Mouse (Mus musculus) forebrain, embryonic 10.5 days (tissue): ENCODE measurements around the gene Antxr2. TPM values are rescaled to one million over a fixed set of nuclear protein-coding genes. Genes with fewer than 3 reads are reported as not detected.

Source experiments
- DNase-seq: peaks from one replicate; pipeline ENCODE4 v3.0.0-alpha.2; 2017; ENCODE audit warnings: low spot score; ENCODE audit errors: extremely low spot score
- H3K27ac ChIP-seq: fragments of 300-500 bp; sonication (generic); 2 replicates; pipeline ENCODE4 v1.5.1; 2016; ENCODE audit warnings: mild to moderate bottlenecking
- H3K27me3 ChIP-seq: fragments of 300-500 bp; sonication (generic); 2 replicates; pipeline ENCODE4 v1.6.1; 2016; ENCODE audit warnings: mild to moderate bottlenecking; ENCODE audit not compliant: poor library complexity, severe bottlenecking
- H3K36me3 ChIP-seq: fragments of 300-500 bp; sonication (generic); replicated peaks from 2 replicates; pipeline ENCODE4 v1.6.1; 2016; ENCODE audit warnings: mild to moderate bottlenecking, moderate library complexity
- H3K4me1 ChIP-seq: fragments of 300-500 bp; sonication (generic); 2 replicates; pipeline ENCODE4 v1.6.1; 2016
- H3K4me3 ChIP-seq: fragments of 300-500 bp; sonication (generic); 2 replicates; pipeline ENCODE4 v1.5.1; 2016; ENCODE audit warnings: mild to moderate bottlenecking, moderate library complexity
- H3K9me3 ChIP-seq: fragments of 300-500 bp; sonication (generic); 2 replicates; pipeline ENCODE4 v1.6.1; 2016; ENCODE audit warnings: mild to moderate bottlenecking, moderate library complexity
- WGBS: fragments of 180-500 bp; shearing (Covaris S2); methylation state at CpG from one replicate; pipeline ENCODE4 v1.1.7; 2016; 5-methylcytosine and 5-hydroxymethylcytosine counted together
- polyA plus RNA-seq: library from polyadenylated mRNA; unstranded; fragments of >200 nt; fragmentation: Nextera tagmentation; extraction: Ambion mirVana; gene quantifications from 2 replicates; pipeline ENCODE4 v1.2.1, GENCODE M21; 2016

Antxr2 gene
- polyA plus RNA-seq, 1 experiment from 2014 or later: 10.4 TPM

DNA sequence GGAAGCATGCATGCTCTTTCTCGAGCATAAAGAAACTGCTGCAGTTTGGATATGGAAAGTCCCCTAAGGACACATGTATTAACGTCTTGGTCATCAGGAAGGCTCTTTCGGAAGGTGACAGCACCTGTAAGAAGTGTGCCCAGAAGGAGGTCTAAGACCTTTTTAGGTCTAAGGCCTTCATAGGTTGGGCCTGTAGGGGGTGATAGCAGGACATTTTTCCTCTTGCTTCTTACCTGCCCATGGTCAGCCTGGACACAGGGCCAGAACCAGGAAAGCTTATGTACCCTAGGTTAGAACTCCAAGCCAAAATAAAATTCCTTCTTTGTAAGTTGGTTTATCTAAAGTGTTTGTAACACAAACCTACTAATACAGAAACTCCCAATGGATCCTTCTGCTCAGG lies 83.6 kb downstream of the Antxr2 start:
- Histone ChIP-seq H3K27me3 (no peaks in the 10 kb centered on the region), H3K9me3 (no peaks in the 10 kb centered on the region), H3K27ac (no peak overlapping the region), H3K36me3 (peaks cover 15% of the 10 kb centered on the region), H3K4me1 (no peaks in the 10 kb centered on the region), H3K4me3 (no peak overlapping the region)
- no peak for DNase-seq
- 82% methylated on average over 3 of the region's 3 CpGs for WGBS

- no peaks in the 10 kb centered on the region for H3K27me3 ChIP-seq
- no peaks in the 10 kb centered on the region for H3K4me1 ChIP-seq
- DNase-seq: no peak
- no peak overlapping the region for H3K27ac ChIP-seq
- no peak overlapping the region for H3K4me3 ChIP-seq
- WGBS: 95% methylated on average over 4 of the region's 4 CpGs
- no peaks in the 10 kb centered on the region for H3K9me3 ChIP-seq
- H3K36me3 ChIP-seq: peaks cover 19% of the 10 kb centered on the region
Measured at GRCm38 (mm10) chr5:97946236-97946635, 84.6 kb downstream of the Antxr2 start.

DNA sequence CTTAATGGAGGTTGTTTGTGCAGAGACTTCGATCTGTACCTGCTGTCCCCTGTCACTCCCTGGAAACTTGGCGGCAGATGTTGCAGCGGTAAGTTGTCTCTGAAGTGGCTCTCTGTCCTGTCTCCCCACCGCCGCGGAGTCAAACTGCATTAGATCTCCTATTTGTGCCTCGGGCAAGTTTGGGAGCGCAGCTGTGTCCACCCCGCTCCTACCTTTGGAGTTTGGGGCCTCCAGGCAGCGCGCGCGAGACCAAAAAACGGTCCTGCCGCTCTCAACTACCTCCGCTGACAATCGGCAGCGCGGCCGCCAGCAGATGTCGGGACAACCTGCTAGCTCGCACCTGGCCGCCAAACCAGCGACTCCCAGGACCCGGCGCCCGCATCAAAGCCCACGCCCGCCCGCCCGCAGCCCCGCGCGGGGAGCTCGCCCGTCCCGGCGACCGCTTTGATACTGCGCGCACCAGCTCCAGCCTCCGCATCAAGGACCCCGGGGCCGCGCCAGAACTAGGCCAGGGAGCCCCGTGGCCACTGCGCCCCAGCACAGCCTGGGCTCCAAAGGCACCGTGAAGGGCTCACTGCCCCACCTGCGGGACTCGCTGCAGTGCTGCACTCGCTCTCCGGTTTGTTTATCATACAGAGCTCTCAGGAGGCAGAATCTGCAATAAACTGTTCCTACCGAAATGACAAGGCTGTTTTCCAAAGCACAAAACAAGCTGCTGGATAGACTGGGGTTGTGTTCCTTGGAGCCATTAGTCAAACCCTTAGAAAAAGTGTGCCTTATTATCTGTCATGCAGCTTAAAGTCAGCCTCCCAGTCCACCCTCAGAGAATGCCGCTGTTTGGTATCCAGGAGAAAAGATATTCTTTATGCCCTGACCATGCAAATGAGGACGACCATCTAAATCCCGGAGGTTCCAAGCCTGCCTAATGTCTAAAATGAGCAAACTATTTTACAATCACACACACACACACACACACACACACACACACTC lies 95.4 kb downstream of the Antxr2 start:
- Histone ChIP-seq H3K27ac (peak overlapping the region; percentile 79), H3K4me3 (peak overlapping the region; percentile 67), H3K9me3 (no peaks in the 10 kb centered on the region), H3K36me3 (peaks cover 5% of the 10 kb centered on the region; the same call in 1 of the 2 replicates), H3K27me3 (peaks cover 33% of the 10 kb centered on the region), H3K4me1 (peaks cover 14% of the 10 kb centered on the region)
- DNase-seq: peak; percentile 50
- 3% methylated on average over 55 of the region's 56 CpGs for WGBS

DNA sequence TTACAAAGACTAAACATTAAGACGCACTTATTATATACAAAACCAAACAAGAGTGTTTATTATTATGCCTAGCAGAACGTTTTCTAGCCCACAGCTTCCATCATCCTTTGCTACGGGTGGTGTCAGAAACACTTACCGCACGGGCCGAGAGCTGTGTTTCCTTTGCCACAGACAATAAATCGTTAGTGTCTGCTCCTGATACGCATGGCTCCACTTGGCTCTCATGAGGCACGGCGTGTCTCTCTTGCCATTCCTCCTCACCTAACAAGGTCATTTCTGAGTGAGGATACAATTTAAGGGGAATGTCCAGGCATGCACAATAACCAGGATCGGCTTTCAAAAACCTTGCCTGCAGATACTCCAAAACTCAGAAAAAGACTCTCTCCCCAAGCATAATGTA lies 113.2 kb downstream of the Antxr2 start:
- H3K4me3 ChIP-seq: no peak overlapping the region
- no peaks in the 10 kb centered on the region for H3K36me3 ChIP-seq
- H3K27me3 ChIP-seq: no peaks in the 10 kb centered on the region
- H3K4me1 ChIP-seq: no peaks in the 10 kb centered on the region
- WGBS: 87% methylated on average over 11 of the region's 11 CpGs
- no peak overlapping the region for H3K27ac ChIP-seq
- H3K9me3 ChIP-seq: no peaks in the 10 kb centered on the region
- no peak for DNase-seq

DNA sequence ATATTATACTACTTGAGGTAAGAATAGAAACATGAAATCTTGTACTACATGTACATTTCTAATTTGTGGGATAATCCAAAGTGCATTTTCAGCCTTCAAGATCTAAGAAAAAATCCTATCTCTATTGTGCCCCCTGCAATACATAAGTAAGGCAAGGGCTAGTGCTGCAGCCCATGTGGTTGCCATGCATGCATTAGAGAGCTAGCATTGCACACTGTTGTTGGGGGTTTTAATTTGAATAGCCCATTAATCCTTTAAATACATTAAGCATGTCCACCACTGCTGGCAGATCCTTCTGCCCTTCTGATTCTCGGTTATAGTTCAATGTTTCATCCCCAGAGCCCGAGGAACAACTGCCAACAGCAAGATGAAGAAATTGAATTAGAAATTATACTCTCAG lies 116.0 kb downstream of the Antxr2 start:
- Histone ChIP-seq H3K27me3 (no peaks in the 10 kb centered on the region), H3K4me1 (no peaks in the 10 kb centered on the region), H3K4me3 (no peak overlapping the region), H3K9me3 (no peaks in the 10 kb centered on the region), H3K36me3 (no peaks in the 10 kb centered on the region), H3K27ac (no peak overlapping the region)
- no peak for DNase-seq
- WGBS: 82% methylated on average over 2 of the region's 2 CpGs

GRCm38 (mm10) chr5:97913901-97914300 lies 116.9 kb downstream of the Antxr2 start:
- DNase-seq: no peak
- Histone ChIP-seq H3K27me3 (no peaks in the 10 kb centered on the region), H3K9me3 (no peaks in the 10 kb centered on the region), H3K27ac (no peak overlapping the region), H3K4me1 (no peaks in the 10 kb centered on the region), H3K36me3 (no peaks in the 10 kb centered on the region), H3K4me3 (no peak overlapping the region)
- WGBS: 96% methylated on average over 6 of the region's 6 CpGs

DNA sequence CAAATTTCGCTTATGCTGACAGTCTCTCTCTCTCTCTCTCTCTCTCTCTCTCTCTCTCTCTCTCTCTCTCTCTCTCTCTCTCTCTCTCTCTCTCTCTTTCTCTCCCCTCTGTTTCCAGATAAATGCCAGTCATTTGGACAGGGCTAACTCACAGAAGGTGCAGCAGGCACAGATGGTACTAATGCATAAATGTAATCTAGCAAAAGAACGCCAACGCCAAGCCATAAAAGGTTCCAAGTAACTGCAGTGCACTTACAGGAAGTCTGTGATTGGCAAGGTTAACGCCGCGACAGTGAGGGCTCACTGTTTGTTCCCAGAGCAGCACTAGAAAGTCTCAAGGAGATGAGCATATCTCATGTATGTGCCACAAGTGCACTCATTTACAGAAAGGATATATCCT lies 123.4 kb downstream of the Antxr2 start:
- Histone ChIP-seq H3K4me1 (no peaks in the 10 kb centered on the region), H3K9me3 (no peaks in the 10 kb centered on the region), H3K27ac (no peak overlapping the region), H3K4me3 (no peak overlapping the region), H3K27me3 (no peaks in the 10 kb centered on the region), H3K36me3 (no peaks in the 10 kb centered on the region)
- DNase-seq: no peak
- WGBS: 73% methylated on average over 6 of the region's 6 CpGs

GRCm38 (mm10) chr5:97906537-97907266 lies 124.1 kb downstream of the Antxr2 start:
- H3K4me3 ChIP-seq: no peak overlapping the region
- no peaks in the 10 kb centered on the region for H3K9me3 ChIP-seq
- 76% methylated on average over 13 of the region's 13 CpGs for WGBS
- no peaks in the 10 kb centered on the region for H3K4me1 ChIP-seq
- no peak overlapping the region for H3K27ac ChIP-seq
- DNase-seq: no peak
- no peaks in the 10 kb centered on the region for H3K36me3 ChIP-seq
- no peaks in the 10 kb centered on the region for H3K27me3 ChIP-seq

DNA sequence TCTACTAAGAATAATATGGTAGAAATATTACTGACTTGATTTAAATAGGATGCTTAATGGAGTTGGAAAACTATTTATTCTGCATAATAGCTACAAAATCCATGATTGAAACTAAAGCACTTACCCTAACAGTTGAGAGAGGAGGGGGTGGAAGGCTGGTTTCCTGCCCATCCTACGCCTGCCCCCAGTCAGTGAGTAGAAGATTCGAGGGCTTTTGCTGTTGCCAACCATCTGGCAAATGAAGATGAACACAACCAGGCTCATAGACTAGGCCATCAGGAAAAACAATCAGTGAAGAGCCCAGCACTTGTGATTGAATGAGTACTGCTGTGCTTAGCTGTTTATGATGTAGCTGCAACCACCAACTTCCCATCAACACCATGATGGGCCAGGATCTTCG lies 125.0 kb downstream of the Antxr2 start:
- H3K9me3 ChIP-seq: no peaks in the 10 kb centered on the region
- H3K4me3 ChIP-seq: no peak overlapping the region
- 80% methylated on average over 3 of the region's 3 CpGs for WGBS
- no peak overlapping the region for H3K27ac ChIP-seq
- H3K27me3 ChIP-seq: no peaks in the 10 kb centered on the region
- DNase-seq: no peak
- H3K4me1 ChIP-seq: no peaks in the 10 kb centered on the region
- H3K36me3 ChIP-seq: no peaks in the 10 kb centered on the region

- no peaks in the 10 kb centered on the region for H3K36me3 ChIP-seq
- no peak overlapping the region for H3K4me3 ChIP-seq
- no peaks in the 10 kb centered on the region for H3K9me3 ChIP-seq
- H3K27ac ChIP-seq: no peak overlapping the region
- H3K4me1 ChIP-seq: no peaks in the 10 kb centered on the region
- WGBS: 92% methylated on average over 7 of the region's 7 CpGs
- DNase-seq: no peak
- no peaks in the 10 kb centered on the region for H3K27me3 ChIP-seq
Measured at GRCm38 (mm10) chr5:97901096-97901495, 129.7 kb downstream of the Antxr2 start.

DNA sequence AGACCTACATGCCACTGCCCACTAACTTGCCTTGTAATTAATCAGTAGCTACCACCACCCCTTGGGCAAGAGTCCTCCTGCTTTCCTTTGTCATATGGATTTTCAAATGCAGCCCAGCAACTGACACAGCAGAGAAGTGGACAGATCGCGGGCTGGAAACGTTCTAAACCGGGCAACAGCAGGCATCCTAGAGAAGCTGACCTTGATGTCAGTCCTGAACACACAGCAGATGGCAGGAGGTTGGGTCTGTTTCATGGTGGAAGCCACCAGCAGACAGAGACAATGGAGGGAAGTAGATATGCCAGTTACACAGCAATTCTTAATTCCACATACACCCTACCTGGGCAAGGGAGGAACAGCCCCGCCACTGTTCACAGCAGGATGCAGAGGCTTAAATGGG lies 131.5 kb downstream of the Antxr2 start:
- Histone ChIP-seq H3K4me1 (no peaks in the 10 kb centered on the region), H3K27me3 (no peaks in the 10 kb centered on the region), H3K9me3 (no peaks in the 10 kb centered on the region), H3K36me3 (no peaks in the 10 kb centered on the region), H3K4me3 (no peak overlapping the region), H3K27ac (no peak overlapping the region)
- no peak for DNase-seq
- WGBS: 94% methylated on average over 5 of the region's 5 CpGs

GRCm38 (mm10) chr5:97885427-97885826 lies 145.4 kb downstream of the Antxr2 start:
- Histone ChIP-seq H3K27ac (no peak overlapping the region), H3K27me3 (no peaks in the 10 kb centered on the region), H3K4me1 (peaks cover 4% of the 10 kb centered on the region; the same call in 1 of the 2 replicates), H3K36me3 (peaks cover 24% of the 10 kb centered on the region), H3K9me3 (no peaks in the 10 kb centered on the region), H3K4me3 (no peak overlapping the region)
- DNase-seq: no peak
- 94% methylated on average over 6 of the region's 6 CpGs for WGBS

- 84% methylated on average over 3 of the region's 3 CpGs for WGBS
- Histone ChIP-seq H3K4me1 (peaks cover 4% of the 10 kb centered on the region; the same call in 1 of the 2 replicates), H3K4me3 (no peak overlapping the region), H3K27me3 (no peaks in the 10 kb centered on the region), H3K27ac (no peak overlapping the region), H3K9me3 (no peaks in the 10 kb centered on the region), H3K36me3 (peaks cover 24% of the 10 kb centered on the region)
- no peak for DNase-seq
Measured at GRCm38 (mm10) chr5:97884110-97884509, 146.7 kb downstream of the Antxr2 start.
